Mouse (Mus musculus) brain, adult 2 months (tissue): Measurements from ENCODE around the gene Grin2d.

Experiments
- DNase-seq: peaks from one replicate; pipeline ENCODE4 v3.0.0; 2011; ENCODE audit warnings: low read depth, low spot score

The Grin2d gene

GRCm38 (mm10) chr7:45809276-45810075, 68.7 kb downstream of the Grin2d start:
- DNase-seq: peak; percentile 64

- DNase-seq: no peak
Observed at GRCm38 (mm10) chr7:45808471-45808870, 69.7 kb downstream of the Grin2d start.

GRCm38 (mm10) chr7:45805941-45806340, 72.2 kb downstream of the Grin2d start:
- DNase-seq: no peak

DNA sequence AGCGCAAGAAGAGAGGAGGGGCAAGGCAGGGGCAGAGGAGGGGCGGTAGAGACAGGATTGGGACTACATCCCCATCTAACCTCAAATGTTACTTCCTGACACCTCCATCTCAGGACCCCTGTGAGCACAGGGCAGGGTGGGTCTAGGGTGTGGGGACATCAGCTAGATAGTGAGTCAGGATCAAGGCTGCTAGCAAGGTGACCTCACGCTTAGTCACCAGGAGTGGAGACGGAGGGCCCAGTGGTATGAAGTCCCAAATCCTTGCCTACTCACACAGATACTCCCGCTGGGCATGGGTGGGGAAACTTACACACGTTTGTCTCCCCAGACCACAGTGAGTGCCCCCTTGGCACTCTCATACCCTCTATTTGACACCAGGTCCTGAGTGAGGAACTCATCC, 75.6 kb downstream of the Grin2d start:
- no peak for DNase-seq

DNA sequence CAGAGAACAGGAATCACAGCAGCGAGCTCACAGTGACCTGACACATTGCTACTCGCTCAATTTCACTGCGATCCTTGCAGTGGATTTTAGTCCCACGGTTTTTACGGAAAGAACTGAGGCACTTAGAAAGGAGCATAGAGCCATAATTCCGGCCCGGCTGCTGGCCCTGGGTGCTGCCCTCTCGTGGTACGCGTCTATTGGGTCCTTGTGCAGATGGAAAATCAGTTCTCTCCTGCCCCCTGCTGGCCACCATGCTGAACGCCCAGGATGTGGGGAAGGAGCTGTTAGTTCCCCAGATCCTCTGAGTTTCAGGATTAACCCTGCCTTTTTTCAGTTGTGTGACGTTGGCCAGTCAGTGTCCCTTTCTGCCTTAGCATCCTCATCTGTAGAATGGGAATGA, 76.8 kb downstream of the Grin2d start:
- DNase-seq: peak; percentile 97

GRCm38 (mm10) chr7:45800546-45801204, 77.5 kb downstream of the Grin2d start:
- DNase-seq: no peak

DNA sequence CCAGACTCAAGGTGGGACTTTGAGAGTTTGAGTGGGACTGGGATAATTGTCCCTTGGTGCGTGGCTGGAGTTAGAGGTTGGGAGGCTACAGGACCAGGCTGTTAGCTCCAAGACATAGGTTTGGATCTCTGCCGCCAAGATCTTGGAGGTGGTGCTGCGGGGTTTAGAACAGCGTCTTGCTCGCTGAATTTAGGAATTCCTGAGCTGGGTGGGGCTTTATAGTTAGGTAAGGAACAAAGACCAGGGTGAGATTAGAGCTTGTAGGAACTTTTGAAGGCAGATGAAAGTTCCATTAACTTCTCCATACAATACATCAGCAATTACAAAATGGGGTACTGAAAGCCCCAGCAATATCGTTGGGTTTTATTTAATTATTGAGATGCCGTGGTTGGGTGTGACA, 78.2 kb downstream of the Grin2d start:
- no peak for DNase-seq

DNA sequence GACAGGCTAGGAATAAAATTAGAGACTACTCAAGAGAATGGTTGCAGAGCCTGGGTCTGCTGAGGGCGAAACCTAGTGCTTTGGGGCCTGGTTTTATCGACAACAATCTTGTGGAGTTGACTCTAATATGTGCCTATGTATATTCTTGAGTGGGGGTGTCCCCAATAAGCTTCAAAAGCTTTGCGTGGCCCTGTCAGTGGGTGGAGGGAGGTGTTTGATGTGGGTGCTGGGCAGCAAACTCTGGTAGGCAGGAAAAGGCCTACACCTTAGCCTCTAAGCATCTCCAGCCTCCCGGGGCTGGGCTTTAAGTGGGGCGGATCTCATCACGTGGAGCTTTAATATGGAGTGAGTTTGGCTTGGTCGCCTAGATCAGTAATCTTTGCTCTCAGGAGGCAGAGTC, 79.2 kb downstream of the Grin2d start:
- no peak for DNase-seq

DNA sequence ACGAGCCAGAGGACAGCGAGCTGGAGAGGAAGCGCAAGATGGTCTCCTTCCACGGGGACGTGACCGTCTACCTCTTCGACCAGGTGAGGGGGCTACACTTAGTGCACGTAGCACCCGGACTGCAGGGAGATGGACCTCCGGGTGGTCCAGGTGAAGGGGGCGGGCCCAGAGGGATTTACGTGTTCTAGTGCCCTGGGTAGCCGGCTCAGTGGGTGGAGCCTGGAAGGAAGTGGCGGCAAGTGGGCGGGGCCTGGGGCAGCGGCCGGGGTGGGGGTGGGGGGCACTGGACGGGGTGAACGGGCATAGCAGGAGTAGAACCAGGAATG, 79.7 kb downstream of the Grin2d start:
- no peak for DNase-seq

- DNase-seq: no peak
Observed at GRCm38 (mm10) chr7:45797661-45798510, 80.3 kb downstream of the Grin2d start.

DNA sequence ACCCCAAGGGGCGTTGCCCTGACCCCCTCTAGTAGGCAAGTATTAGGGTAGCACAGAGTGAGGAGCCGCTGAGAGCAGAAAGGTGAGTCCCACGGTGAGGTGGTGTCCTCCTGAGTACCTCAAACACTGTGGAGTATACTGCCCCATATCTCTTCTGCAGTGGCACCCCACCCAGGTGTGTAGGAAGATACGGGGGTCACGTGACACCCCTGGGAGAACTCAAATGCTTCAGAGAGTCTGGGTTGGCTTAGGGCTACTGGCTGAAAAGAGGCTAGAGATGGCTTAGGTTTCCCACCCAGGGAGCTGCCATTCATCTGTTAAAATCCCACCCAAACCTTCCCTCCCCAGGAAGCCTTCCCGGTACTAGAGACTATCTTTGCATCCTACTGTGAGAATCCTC, 81.2 kb downstream of the Grin2d start:
- DNase-seq: no peak

- DNase-seq: no peak
Observed at GRCm38 (mm10) chr7:45794971-45795370, 83.2 kb downstream of the Grin2d start.

- DNase-seq: no peak
Observed at GRCm38 (mm10) chr7:45793969-45794585, 84.1 kb downstream of the Grin2d start.

- DNase-seq: no peak
Observed at GRCm38 (mm10) chr7:45793240-45793639, 84.9 kb downstream of the Grin2d start.

- DNase-seq: peak; percentile 70
Observed at GRCm38 (mm10) chr7:45791756-45792490, 86.3 kb downstream of the Grin2d start.

GRCm38 (mm10) chr7:45790721-45791120, 87.5 kb downstream of the Grin2d start:
- DNase-seq: no peak

DNA sequence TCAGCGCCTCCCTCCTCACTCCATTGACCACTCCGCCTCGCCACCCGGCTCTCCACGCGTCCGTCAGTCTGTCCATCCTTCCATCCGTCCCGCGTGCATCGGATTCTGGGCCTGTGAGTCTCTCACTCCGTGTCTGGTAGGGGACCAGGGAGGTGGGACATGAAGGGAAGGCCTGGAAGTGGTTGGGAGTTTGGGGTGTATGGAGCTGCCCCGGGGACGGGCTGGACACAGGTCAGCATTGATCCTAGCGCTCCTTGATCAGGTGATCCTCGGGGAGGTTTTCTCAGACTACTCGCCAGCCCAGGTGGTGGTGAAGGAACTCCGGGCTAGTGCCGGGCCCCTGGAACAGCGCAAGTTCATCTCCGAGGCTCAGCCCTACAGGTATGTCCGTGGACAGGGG, 90.5 kb downstream of the Grin2d start:
- DNase-seq: no peak

- DNase-seq: peak; percentile 96
Observed at GRCm38 (mm10) chr7:45786661-45787413, 91.3 kb downstream of the Grin2d start.

- DNase-seq: peak; percentile 91
Observed at GRCm38 (mm10) chr7:45786136-45786578, 92.0 kb downstream of the Grin2d start.

GRCm38 (mm10) chr7:45785388-45786135, 92.6 kb downstream of the Grin2d start:
- no peak for DNase-seq
